Mouse (Mus musculus): ENCODE data around the gene Ttc9c. TPM values are rescaled to one million over a fixed set of nuclear protein-coding genes. Genes with fewer than 3 reads are reported as not detected.
A peak's percentile ranks its signal among the peaks of the same experiment; 100 is the strongest.

Ttc9c gene
- polyA plus RNA-seq, 1 experiment from 2014 or later: 53.0 TPM

DNA sequence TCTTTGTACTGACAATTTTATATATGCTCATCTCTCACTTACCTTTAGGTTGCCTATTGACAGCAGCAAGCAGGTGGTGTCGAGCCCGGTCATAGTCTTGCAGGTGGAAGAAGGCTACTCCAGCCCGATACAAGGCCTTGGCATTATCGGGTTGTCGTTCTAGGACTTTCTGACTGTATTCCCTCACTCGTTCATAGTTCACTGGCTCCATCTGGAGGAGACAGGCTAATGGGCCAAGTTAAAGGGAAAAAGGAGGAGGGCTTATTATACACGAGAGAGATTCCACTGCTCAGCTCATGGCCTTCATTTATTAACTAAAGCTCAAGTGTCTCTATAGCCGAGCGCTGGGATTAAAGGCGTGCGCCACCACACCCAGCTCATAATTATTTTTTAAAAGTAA lies 3.3 kb downstream of the Ttc9c start:
- Histone ChIP-seq H3K36me3 (ENCODE audit: insufficient read depth, low read length) (peaks cover 39% of the 10 kb centered on the region), H3K4me2 (replicated peaks; ENCODE audit: low read depth, low read length) (no peak overlapping the region), H3K4me3 (ENCODE audit: low read length) (no peak overlapping the region), H3K4me1 (ENCODE audit: insufficient read depth, low read length) (peaks cover 26% of the 10 kb centered on the region), H3K9me3 (ENCODE audit: low read length) (no peaks in the 10 kb centered on the region), H3K27me3 (ENCODE audit: insufficient read depth, low read length) (no peaks in the 10 kb centered on the region), H3K9ac (replicated peaks; ENCODE audit: low read length) (no peak overlapping the region), H3K27ac (ENCODE audit: low read length) (no peak overlapping the region)
- 60% methylated on average over 11 of the region's 11 CpGs for WGBS
- no peak for ATAC-seq (ENCODE audit: low FRiP score, low TSS enrichment)

DNA sequence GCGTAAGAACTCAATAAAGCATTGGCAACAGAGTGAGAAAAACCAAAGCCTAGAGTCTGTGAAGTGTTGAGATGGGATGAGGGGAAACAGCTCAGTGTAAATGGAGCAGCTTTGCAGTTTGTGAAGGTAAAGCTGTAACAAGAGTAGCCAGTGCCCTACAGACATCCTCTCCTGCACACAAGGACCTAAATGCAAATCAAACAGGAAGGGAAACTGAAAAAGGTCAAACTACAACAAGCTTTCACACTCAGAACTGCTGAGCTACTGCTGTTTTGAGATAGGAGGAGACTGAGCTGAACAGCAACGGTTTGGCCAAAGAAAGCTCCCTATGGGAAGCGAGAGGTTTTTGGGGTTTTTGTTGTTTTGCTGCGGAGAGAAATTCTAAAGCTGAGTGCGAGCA lies 12.3 kb downstream of the Ttc9c start:
- Histone ChIP-seq H3K36me3 (ENCODE audit: insufficient read depth, low read length) (peaks cover 46% of the 10 kb centered on the region), H3K27ac (ENCODE audit: low read length) (no peak overlapping the region), H3K4me2 (replicated peaks; ENCODE audit: low read depth, low read length) (no peak overlapping the region), H3K4me3 (ENCODE audit: low read length) (no peak overlapping the region), H3K27me3 (ENCODE audit: insufficient read depth, low read length) (no peaks in the 10 kb centered on the region), H3K4me1 (ENCODE audit: insufficient read depth, low read length) (peaks cover 7% of the 10 kb centered on the region), H3K9me3 (ENCODE audit: low read length) (no peaks in the 10 kb centered on the region), H3K9ac (replicated peaks; ENCODE audit: low read length) (no peak overlapping the region)
- no peak for ATAC-seq (ENCODE audit: low FRiP score, low TSS enrichment)
- WGBS: 93% methylated on average over 5 of the region's 5 CpGs

DNA sequence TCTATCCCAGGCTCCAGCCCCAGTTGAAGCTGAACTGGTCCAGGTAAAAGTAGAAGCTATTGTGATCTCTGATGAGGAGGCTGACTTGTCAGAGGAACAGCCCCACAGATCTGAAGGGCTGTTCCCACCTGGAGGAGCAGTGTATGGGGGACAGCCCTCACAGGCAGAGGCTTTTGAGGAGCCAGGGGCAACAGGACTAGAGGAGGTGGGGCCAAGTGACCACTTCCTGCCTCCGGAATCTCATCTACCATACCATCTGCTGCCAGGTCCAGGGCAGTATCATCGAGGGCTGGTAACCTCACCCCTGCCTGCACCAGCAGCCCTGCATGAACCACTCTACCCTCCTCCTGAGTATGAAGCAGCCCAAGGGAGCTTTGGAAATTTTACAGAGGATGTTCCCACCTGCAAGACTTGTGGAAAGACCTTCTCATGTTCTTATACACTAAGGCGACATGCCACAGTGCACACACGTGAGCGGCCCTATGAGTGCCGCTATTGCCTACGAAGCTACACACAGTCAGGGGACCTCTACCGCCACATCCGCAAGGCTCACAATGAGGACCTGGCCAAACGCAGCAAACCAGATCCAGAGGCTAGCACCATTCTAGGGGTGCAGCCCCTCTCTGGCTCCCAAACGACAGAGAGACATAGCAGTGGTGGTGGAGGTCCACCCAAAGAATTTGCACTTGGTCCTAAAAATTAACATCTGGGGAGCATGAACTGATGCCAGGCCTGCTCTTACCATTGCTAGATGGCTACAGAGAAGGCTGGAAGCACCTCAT lies 15.1 kb downstream of the Ttc9c start:
- no peak overlapping the region for H3K4me2 ChIP-seq (replicated peaks; ENCODE audit: low read depth, low read length)
- WGBS: 93% methylated on average over 11 of the region's 11 CpGs

DNA sequence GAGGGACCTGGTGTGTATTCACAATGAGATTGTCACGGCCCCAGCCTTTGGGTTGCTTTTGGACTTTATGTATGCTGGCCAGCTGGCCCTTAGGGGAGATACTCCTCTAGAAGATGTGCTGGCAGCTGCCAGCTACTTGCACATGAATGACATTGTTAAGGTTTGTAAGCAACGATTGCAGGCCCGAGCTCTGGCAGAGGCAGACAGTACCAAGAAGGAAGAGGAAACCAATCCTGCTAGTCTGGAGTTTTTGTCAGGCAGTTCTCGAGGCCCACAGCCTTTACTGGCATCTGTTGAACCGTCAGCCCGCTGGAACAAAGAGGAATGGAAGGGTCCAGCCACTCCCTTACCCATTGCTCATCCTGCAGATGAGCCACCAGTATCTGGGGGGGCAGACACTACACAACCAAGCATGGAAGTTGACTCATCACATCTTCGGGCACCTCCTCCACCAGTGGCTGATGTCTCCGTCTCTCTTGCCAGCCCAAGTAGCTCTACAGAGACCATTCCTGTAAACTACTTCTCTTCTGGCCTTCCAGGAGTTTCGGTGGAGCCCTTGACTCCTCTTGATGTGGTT lies 15.8 kb downstream of the Ttc9c start:
- H3K27ac ChIP-seq (ENCODE audit: low read length): no peak overlapping the region
- H3K27me3 ChIP-seq (ENCODE audit: insufficient read depth, low read length): no peaks in the 10 kb centered on the region
- H3K9ac ChIP-seq (replicated peaks; ENCODE audit: low read length): no peak overlapping the region; the same call in 1 of the 2 replicates
- peaks cover 10% of the 10 kb centered on the region for H3K4me1 ChIP-seq (ENCODE audit: insufficient read depth, low read length)
- peak overlapping the region; percentile 84 for H3K4me2 ChIP-seq (replicated peaks; ENCODE audit: low read depth, low read length)
- WGBS: 89% methylated on average over 9 of the region's 9 CpGs
- no peak for ATAC-seq (ENCODE audit: low FRiP score, low TSS enrichment)
- H3K36me3 ChIP-seq (ENCODE audit: insufficient read depth, low read length): peaks cover 26% of the 10 kb centered on the region; the same call in 1 of the 2 replicates
- peak overlapping the region; percentile 81 for H3K4me3 ChIP-seq (ENCODE audit: low read length)
- H3K9me3 ChIP-seq (ENCODE audit: low read length): no peaks in the 10 kb centered on the region

More for the DNA sequence above, 15.1 kb downstream of the Ttc9c start:
- Histone ChIP-seq H3K27me3 (ENCODE audit: insufficient read depth, low read length) (no peaks in the 10 kb centered on the region), H3K4me3 (ENCODE audit: low read length) (no peak overlapping the region), H3K27ac (ENCODE audit: low read length) (no peak overlapping the region), H3K36me3 (ENCODE audit: insufficient read depth, low read length) (peaks cover 31% of the 10 kb centered on the region; the same call in 1 of the 2 replicates), H3K9ac (replicated peaks; ENCODE audit: low read length) (no peak overlapping the region), H3K4me1 (ENCODE audit: insufficient read depth, low read length) (peaks cover 10% of the 10 kb centered on the region), H3K9me3 (ENCODE audit: low read length) (no peaks in the 10 kb centered on the region)
- ATAC-seq (ENCODE audit: low FRiP score, low TSS enrichment): no peak

DNA sequence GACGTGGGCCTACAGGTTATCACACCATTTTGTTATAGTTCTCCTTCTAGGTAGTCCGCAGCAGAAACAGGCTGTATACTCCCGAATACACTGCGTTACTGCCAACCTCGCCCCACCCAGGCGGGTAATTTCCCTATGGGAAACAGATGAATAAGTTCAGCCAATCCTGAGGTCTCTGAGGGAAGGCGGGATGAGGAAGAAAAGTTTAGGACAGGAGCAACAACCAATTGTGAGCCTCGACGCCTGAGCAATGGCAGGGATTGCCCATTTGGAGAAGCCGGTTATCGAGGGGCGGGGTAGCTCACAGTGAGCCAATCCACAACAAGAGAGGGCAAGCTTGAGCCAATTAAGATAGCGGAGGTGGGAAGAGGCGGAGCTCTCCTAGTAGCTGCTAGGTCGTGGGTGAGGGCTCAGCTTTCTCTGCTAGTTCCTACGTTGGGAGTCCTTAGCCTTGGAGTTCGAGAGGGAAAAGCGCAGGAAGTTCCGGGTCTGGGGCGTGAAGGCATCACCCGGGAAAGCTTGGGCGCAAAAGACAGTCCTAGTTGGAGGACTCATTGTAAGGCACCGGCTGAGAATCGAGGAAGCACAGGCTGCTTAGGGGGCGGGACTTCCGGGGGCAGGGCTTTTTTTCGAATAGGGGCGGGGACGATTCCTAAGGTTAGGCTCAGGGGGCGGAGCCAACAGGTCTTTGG lies 16.9 kb downstream of the Ttc9c start, which contains the start of gene Zbtb3:
Gene Zbtb3, plus strand, starts transcription at position 426 of the 692 bp plus-strand sequence.
- Histone ChIP-seq H3K4me2 (replicated peaks; ENCODE audit: low read depth, low read length) (peak within 1 kb of the TSS; percentile 84), H3K4me3 (ENCODE audit: low read length) (peak within 1 kb of the TSS; percentile 81), H3K4me1 (ENCODE audit: insufficient read depth, low read length) (peaks cover 15% of the 10 kb centered on the region), H3K9ac (replicated peaks; ENCODE audit: low read length) (peak within 1 kb of the TSS; percentile 79), H3K27me3 (ENCODE audit: insufficient read depth, low read length) (no peaks in the 10 kb centered on the region), H3K9me3 (ENCODE audit: low read length) (no peaks in the 10 kb centered on the region), H3K27ac (ENCODE audit: low read length) (peak within 1 kb of the TSS; percentile 95), H3K36me3 (ENCODE audit: insufficient read depth, low read length) (peaks cover 16% of the 10 kb centered on the region; the same call in 1 of the 2 replicates)
- peak; percentile 97 for ATAC-seq (ENCODE audit: low FRiP score, low TSS enrichment)
- WGBS: 0% methylated on average over 30 of the region's 30 CpGs

DNA sequence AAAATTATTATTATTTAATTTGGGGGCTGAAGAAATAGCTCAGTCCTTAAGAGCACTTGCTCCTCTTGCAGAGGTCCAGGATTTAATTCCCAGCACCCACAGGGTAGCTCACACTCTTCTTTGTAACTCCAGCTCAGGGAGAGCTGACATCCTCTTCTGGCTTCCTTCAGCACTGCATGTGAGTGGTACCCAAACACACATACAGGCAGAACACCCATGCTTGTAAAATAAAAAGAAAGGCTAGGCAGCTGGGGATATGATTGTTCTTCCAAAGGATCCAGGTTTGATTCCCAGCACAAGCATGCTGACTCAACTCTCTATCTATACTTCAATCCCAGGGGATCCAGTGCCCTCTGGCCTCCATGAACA lies 20.2 kb downstream of the Ttc9c start:
- no peaks in the 10 kb centered on the region for H3K27me3 ChIP-seq (ENCODE audit: insufficient read depth, low read length)
- ATAC-seq (ENCODE audit: low FRiP score, low TSS enrichment): no peak
- H3K9me3 ChIP-seq (ENCODE audit: low read length): no peaks in the 10 kb centered on the region
- H3K36me3 ChIP-seq (ENCODE audit: insufficient read depth, low read length): peaks cover 17% of the 10 kb centered on the region
- peak overlapping the region; percentile 50 for H3K9ac ChIP-seq (replicated peaks; ENCODE audit: low read length)
- H3K27ac ChIP-seq (ENCODE audit: low read length): no peak overlapping the region
- peaks cover 18% of the 10 kb centered on the region for H3K4me1 ChIP-seq (ENCODE audit: insufficient read depth, low read length)
- peak overlapping the region; percentile 86 for H3K4me2 ChIP-seq (replicated peaks; ENCODE audit: low read depth, low read length)
- H3K4me3 ChIP-seq (ENCODE audit: low read length): peak overlapping the region; percentile 71

DNA sequence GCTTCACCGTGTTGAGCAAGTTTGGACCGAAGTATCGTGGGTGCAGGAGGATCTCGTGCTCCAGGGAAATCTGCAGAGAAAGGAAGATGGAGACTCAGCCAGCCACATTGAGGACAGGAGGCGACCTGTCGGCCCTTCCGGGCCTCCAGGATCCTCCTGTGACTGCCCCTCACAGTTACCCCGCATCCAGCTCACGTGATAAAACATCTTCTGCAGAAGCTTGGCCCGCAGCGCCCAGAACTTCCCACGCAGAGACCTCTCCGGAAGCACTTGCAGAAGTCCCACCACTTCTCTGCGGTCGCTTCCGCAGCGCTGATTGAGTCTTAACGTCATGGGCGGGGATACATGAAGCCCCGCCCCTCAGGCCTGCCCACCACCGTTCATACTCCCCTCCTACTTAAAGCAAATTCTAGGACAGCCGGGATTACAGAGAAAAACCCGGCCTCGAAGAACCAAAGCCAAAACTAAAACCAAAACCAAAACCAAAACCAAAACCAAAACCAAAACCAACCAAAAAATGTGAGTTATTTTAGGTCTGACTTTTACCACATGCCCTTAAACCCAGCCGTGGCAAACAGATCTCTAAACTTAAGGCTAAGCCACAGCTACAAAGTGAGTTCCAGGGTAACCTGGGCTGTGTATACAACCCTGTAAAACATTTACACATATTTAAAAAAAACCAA lies 20.7 kb downstream of the Ttc9c start, which contains the start of gene Polr2g:
Gene Polr2g, minus strand, starts transcription at position 314 of the 683 bp plus-strand sequence.
- ATAC-seq (ENCODE audit: low FRiP score, low TSS enrichment): peak; percentile 79
- peak within 1 kb of the TSS; percentile 71 for H3K4me3 ChIP-seq (ENCODE audit: low read length)
- peaks cover 18% of the 10 kb centered on the region for H3K4me1 ChIP-seq (ENCODE audit: insufficient read depth, low read length)
- H3K9me3 ChIP-seq (ENCODE audit: low read length): 0 out of 2 replicates have a peak, but pooled peaks cover 2% of the 10 kb centered on the region
- WGBS: under 1% methylated on average over 25 of the region's 25 CpGs
- no peaks in the 10 kb centered on the region for H3K27me3 ChIP-seq (ENCODE audit: insufficient read depth, low read length)
- peak within 1 kb of the TSS; percentile 50 for H3K27ac ChIP-seq (ENCODE audit: low read length)
- peaks cover 22% of the 10 kb centered on the region for H3K36me3 ChIP-seq (ENCODE audit: insufficient read depth, low read length)
- peak within 1 kb of the TSS; percentile 88 for H3K9ac ChIP-seq (replicated peaks; ENCODE audit: low read length)
- H3K4me2 ChIP-seq (replicated peaks; ENCODE audit: low read depth, low read length): peak within 1 kb of the TSS; percentile 86

DNA sequence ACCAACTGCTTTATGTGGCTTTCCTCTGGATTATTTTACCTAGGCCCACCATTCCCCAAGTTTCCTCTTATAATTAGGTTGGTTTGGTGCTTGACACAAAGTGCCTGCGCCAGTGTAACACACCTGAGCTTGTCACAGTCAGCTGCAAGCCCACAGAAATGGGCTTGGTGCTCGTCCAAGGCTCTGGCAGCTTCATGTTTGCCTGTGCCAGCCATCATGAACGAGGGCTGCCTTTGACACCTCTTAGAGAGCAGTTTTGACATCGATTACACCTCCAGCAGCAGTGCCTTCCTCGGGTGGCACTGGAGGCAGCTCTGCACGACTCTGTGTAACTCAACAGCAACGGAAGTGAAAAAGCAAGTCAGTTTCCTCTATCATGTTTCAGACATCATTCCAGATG lies 29.0 kb downstream of the Ttc9c start:
- H3K27ac ChIP-seq (ENCODE audit: low read length): no peak overlapping the region
- H3K9ac ChIP-seq (replicated peaks; ENCODE audit: low read length): no peak overlapping the region
- WGBS: 74% methylated on average over 7 of the region's 7 CpGs
- peaks cover 5% of the 10 kb centered on the region for H3K4me1 ChIP-seq (ENCODE audit: insufficient read depth, low read length)
- H3K4me2 ChIP-seq (replicated peaks; ENCODE audit: low read depth, low read length): no peak overlapping the region
- H3K9me3 ChIP-seq (ENCODE audit: low read length): 0 out of 2 replicates have a peak, but pooled peaks cover 5% of the 10 kb centered on the region
- H3K36me3 ChIP-seq (ENCODE audit: insufficient read depth, low read length): peaks cover 33% of the 10 kb centered on the region
- H3K4me3 ChIP-seq (ENCODE audit: low read length): no peak overlapping the region
- H3K27me3 ChIP-seq (ENCODE audit: insufficient read depth, low read length): no peaks in the 10 kb centered on the region
- ATAC-seq (ENCODE audit: low FRiP score, low TSS enrichment): no peak

DNA sequence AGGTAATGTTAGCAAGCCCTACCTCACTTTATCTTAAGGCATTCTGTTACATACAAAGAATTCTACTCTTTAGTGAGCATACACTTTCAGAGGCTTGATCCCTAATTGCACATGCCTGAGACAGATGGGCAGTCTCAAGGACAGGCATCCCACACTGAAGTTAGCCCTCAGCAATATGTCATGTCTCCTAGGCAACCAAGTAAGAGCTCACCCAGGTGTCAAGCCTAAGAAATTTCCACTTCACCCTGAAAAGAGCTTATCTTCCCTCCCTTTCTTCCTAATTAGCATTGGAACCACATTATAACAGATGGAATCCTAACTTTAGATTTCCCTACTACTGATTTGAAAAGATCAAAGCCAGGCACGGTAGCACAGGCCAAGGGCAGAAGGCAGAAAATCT lies 30.0 kb downstream of the Ttc9c start:
- H3K4me1 ChIP-seq (ENCODE audit: insufficient read depth, low read length): peaks cover 7% of the 10 kb centered on the region
- H3K9me3 ChIP-seq (ENCODE audit: low read length): 0 out of 2 replicates have a peak, but pooled peaks cover 5% of the 10 kb centered on the region
- H3K4me3 ChIP-seq (ENCODE audit: low read length): no peak overlapping the region
- H3K36me3 ChIP-seq (ENCODE audit: insufficient read depth, low read length): peaks cover 23% of the 10 kb centered on the region
- WGBS: 45% methylated on average over 1 of the region's 1 CpGs
- no peak overlapping the region for H3K27ac ChIP-seq (ENCODE audit: low read length)
- H3K4me2 ChIP-seq (replicated peaks; ENCODE audit: low read depth, low read length): no peak overlapping the region
- no peak for ATAC-seq (ENCODE audit: low FRiP score, low TSS enrichment)
- H3K27me3 ChIP-seq (ENCODE audit: insufficient read depth, low read length): no peaks in the 10 kb centered on the region
- H3K9ac ChIP-seq (replicated peaks; ENCODE audit: low read length): no peak overlapping the region

All from kidney, embryonic 16.5 days (tissue).